Mouse (Mus musculus) embryonic facial prominence, embryonic 14.5 days (tissue): Measurements from ENCODE around the gene Prrg2. TPM values are rescaled to one million over a fixed set of nuclear protein-coding genes. Genes with fewer than 3 reads are reported as not detected.

Experiments
- ATAC-seq: fragments of 200-750 bp; cut with Nextera tagmentation; 2 replicates; pipeline ENCODE4 v1.8.0; 2017; ENCODE audit warnings: low read depth, moderate number of reproducible peaks, moderate TSS enrichment
- DNase-seq: peaks from one replicate; pipeline ENCODE4 v3.0.0-alpha.2; 2015; ENCODE audit warnings: low spot score
- H3K27ac ChIP-seq: fragments of 300-500 bp; sonication (generic); replicated peaks from 2 replicates; pipeline ENCODE4 v1.5.1; 2014; ENCODE audit warnings: low read depth, mild to moderate bottlenecking, low read length, moderate library complexity
- H3K27me3 ChIP-seq: fragments of 300-500 bp; sonication (generic); replicated peaks from 2 replicates; pipeline ENCODE4 v1.6.1; 2014; ENCODE audit warnings: low read length; ENCODE audit not compliant: control insufficient read depth, insufficient read depth
- H3K36me3 ChIP-seq: fragments of 300-500 bp; sonication (generic); 2 replicates; pipeline ENCODE4 v1.6.1; 2014; ENCODE audit warnings: low read length, mixed read lengths; ENCODE audit not compliant: control insufficient read depth, insufficient read depth
- H3K4me1 ChIP-seq: fragments of 300-500 bp; sonication (generic); 2 replicates; pipeline ENCODE4 v1.6.1; 2014; ENCODE audit warnings: antibody characterized with exemption, low read length; ENCODE audit not compliant: control insufficient read depth, insufficient read depth
- H3K4me2 ChIP-seq: fragments of 300-500 bp; sonication (generic); 2 replicates; pipeline ENCODE4 v1.6.1; 2014; ENCODE audit warnings: low read depth, mild to moderate bottlenecking, low read length, moderate library complexity, mixed read lengths
- H3K4me3 ChIP-seq: fragments of 300-500 bp; sonication (generic); 2 replicates; pipeline ENCODE4 v1.5.1; 2014; ENCODE audit warnings: low read depth, mild to moderate bottlenecking, low read length
- H3K9ac ChIP-seq: fragments of 300-500 bp; sonication (generic); 2 replicates; pipeline ENCODE4 v1.6.1; 2014; ENCODE audit warnings: low read depth, mild to moderate bottlenecking, low read length, moderate library complexity, mixed read lengths
- H3K9me3 ChIP-seq: fragments of 300-500 bp; sonication (generic); 2 replicates; pipeline ENCODE4 v1.6.1; 2016; ENCODE audit warnings: low read length; ENCODE audit not compliant: control insufficient read depth
- WGBS: fragments of 180-500 bp; shearing (Covaris S2); extraction: QIAGEN DNeasy Blood & Tissue Kit; methylation state at CpG from one replicate; pipeline ENCODE4 v1.1.7; 2014; 5-methylcytosine and 5-hydroxymethylcytosine counted together
- polyA plus RNA-seq: library from polyadenylated mRNA; unstranded; fragments of >200 nt; fragmentation: Nextera tagmentation; extraction: Ambion mirVana; gene quantifications from 2 replicates; pipeline ENCODE4 v1.2.1, GENCODE M21; 2014

The Prrg2 gene
- polyA plus RNA-seq, 1 experiment from 2014 or later, result 20.9 TPM

DNA sequence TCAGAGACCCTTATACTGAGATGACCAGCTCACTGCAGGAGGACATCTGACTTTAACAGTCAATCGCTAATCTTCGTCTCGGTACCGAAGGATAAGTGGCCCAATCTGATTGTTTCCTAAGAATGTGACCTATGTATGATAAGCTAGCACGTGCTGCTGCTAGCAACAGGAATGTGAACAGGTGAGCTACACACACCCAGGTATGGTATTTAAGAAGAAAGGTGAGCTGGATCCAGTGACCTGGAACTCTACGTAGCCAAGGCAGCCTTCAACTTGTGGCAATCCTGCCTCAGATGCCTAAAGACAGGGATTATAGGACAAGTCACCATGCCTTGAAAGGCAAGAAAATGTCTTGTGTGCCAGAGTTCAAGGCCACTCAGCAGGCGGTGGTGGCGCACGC is 24.1 kb downstream of the Prrg2 start:
- ATAC-seq (no peak), DNase-seq (no peak)
- no peaks in the 10 kb centered on the region for H3K4me1 ChIP-seq
- H3K27me3 ChIP-seq, result no peaks in the 10 kb centered on the region
- no peak overlapping the region for H3K27ac ChIP-seq
- H3K9ac ChIP-seq, result no peak overlapping the region
- peaks cover 100% of the 10 kb centered on the region for H3K36me3 ChIP-seq
- no peak overlapping the region for H3K4me3 ChIP-seq
- 94% methylated on average over 9 of the region's 9 CpGs for WGBS
- H3K4me2 ChIP-seq, result no peak overlapping the region
- H3K9me3 ChIP-seq, result no peaks in the 10 kb centered on the region

DNA sequence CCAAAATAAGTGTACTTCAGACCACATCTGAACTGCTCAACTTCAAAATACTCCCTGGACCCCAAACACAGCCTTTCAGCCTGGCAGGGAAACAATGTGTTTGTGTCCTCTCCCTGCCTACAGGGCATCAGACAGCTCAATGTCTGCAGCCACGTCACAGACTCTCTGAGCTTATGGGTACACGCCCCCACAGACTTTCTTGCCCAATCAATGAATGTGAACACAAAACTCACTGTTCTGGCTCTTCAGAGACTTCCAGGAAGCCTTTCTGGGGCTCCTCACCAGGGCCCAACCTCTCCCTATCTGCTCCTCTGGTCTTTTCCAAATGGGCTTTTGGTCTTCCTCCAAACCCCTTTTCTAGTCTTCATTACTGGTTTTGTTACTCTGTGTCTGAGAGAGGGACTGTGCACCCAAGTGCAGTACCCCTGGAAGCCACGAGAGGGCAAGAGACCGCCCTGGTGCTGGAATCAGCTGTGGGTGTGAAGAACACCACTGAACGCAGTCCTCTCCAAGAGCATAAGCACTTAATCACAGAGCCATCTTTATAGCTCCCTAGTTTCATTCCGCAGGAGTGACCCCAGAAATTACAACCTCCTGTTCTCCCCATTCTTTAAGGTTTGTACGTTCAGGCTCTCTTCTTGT is 24.6 kb downstream of the Prrg2 start:
- DNase-seq (no peak), ATAC-seq (no peak)
- 75% methylated on average over 7 of the region's 7 CpGs for WGBS

DNA sequence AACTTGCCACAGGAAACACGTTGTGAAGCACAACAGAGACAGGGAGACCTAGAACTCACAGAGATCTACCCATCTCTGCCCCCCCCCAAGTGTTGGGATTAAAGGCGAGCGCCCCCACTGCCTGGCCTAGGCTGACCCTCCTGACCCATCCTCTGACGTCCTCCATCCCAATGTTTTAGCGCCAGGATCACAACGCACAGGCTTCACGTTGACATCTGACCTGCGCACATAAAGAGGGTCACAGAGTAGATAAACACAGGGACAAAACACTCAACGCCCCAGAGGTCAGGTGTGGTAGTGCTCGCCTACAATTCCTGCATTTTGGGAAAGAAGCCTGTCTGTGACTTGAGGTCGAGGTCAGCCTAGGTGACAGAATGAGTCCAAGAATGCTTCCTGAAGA is 25.8 kb downstream of the Prrg2 start:
- H3K9ac ChIP-seq, result no peak overlapping the region
- H3K4me2 ChIP-seq, result no peak overlapping the region
- ATAC-seq, result no peak
- peaks cover 100% of the 10 kb centered on the region for H3K36me3 ChIP-seq
- H3K27me3 ChIP-seq, result no peaks in the 10 kb centered on the region
- no peak overlapping the region for H3K4me3 ChIP-seq
- no peak for DNase-seq
- WGBS, result 90% methylated on average over 11 of the region's 11 CpGs
- H3K4me1 ChIP-seq, result no peaks in the 10 kb centered on the region
- H3K9me3 ChIP-seq, result no peaks in the 10 kb centered on the region
- no peak overlapping the region for H3K27ac ChIP-seq

More for the DNA sequence above, 24.6 kb downstream of the Prrg2 start:
- Histone ChIP-seq H3K9ac (no peak overlapping the region), H3K27me3 (no peaks in the 10 kb centered on the region), H3K4me1 (no peaks in the 10 kb centered on the region), H3K4me3 (no peak overlapping the region), H3K27ac (no peak overlapping the region), H3K9me3 (no peaks in the 10 kb centered on the region), H3K4me2 (no peak overlapping the region), H3K36me3 (peaks cover 100% of the 10 kb centered on the region)

DNA sequence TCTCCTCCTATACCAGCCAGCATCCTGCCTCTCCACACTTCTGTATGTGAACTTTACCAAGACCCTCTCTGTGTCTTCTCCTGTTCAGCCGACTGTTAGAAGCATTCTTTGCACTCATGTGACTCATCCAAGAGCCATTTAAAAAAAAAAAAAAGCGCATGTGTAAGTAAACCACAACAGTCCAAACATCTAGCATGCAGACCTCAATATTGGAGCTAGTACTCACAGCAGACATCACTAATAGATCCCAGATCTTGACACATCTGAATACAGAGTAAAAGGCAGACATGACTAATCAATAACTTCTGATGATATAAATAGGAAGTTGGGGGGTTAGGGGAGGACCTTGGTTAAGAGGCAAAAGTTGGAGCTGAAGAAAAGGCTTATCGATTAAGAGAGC is 26.8 kb downstream of the Prrg2 start:
- Histone ChIP-seq H3K4me1 (no peaks in the 10 kb centered on the region), H3K27ac (no peak overlapping the region), H3K4me3 (no peak overlapping the region), H3K9ac (no peak overlapping the region), H3K9me3 (no peaks in the 10 kb centered on the region), H3K4me2 (no peak overlapping the region), H3K27me3 (no peaks in the 10 kb centered on the region), H3K36me3 (peaks cover 100% of the 10 kb centered on the region)
- DNase-seq, result no peak
- no peak for ATAC-seq
- 83% methylated on average over 3 of the region's 3 CpGs for WGBS

DNA sequence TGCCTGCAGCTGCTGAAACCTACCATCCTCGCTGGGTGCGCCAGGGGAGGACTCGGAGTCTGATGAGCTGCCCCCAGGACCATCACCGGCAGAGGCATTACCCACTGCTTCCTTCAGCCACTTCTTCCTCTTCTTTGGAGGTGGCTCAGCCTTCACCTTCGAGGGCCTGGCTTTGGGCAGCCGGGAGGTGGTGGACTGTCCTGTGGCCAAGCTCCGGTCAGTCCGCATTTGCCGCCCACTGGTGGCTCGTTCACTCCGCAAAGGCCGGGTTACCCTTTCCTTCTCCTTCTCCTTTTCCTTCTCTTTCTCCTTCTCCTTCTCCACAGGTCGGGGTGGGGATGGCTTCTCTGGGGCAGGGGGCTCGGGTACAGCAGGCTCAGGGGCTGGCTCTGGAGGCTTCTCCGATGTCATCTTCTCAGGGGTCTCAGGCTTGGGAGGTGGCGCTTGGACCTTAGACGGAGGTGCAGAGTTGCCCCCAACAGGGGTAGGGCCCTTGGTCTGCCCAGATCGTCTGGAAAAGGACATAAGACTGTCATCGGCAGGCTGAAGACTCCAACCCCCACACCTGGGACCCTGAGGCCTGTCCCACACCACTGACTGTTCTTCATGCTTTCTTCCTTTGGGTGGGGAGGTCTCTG is 28.6 kb downstream of the Prrg2 start:
- H3K27ac ChIP-seq, result no peak overlapping the region
- DNase-seq (no peak), ATAC-seq (no peak)
- H3K4me2 ChIP-seq, result no peak overlapping the region
- no peaks in the 10 kb centered on the region for H3K9me3 ChIP-seq
- peaks cover 99% of the 10 kb centered on the region for H3K36me3 ChIP-seq
- WGBS, result 95% methylated on average over 19 of the region's 19 CpGs
- H3K27me3 ChIP-seq, result no peaks in the 10 kb centered on the region
- H3K4me3 ChIP-seq, result no peak overlapping the region
- no peak overlapping the region for H3K9ac ChIP-seq
- H3K4me1 ChIP-seq, result no peaks in the 10 kb centered on the region

DNA sequence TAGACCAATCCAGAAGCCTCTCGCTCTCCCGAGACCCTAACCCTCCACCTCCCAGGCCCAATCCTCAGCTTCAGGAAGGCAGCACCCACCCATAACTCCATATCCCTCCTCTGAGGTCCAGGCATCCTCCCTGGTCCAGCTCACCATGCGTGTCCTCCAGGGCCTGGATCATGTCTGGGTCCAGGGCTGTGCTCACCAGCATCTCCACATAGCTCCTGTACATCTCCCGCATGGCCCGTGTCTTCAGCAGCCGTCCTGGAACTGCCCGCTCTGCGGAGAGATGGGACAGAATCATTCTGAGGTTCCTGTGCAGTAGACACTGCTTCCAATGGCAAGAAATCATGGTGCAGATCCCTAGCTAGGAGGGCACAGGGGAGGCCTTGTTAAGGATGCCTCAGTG is 31.6 kb downstream of the Prrg2 start:
- Histone ChIP-seq H3K27ac (no peak overlapping the region), H3K9me3 (no peaks in the 10 kb centered on the region), H3K4me3 (no peak overlapping the region), H3K27me3 (no peaks in the 10 kb centered on the region), H3K36me3 (peaks cover 91% of the 10 kb centered on the region), H3K4me2 (no peak overlapping the region), H3K4me1 (no peaks in the 10 kb centered on the region), H3K9ac (no peak overlapping the region)
- ATAC-seq (no peak), DNase-seq (no peak)
- 94% methylated on average over 8 of the region's 8 CpGs for WGBS

DNA sequence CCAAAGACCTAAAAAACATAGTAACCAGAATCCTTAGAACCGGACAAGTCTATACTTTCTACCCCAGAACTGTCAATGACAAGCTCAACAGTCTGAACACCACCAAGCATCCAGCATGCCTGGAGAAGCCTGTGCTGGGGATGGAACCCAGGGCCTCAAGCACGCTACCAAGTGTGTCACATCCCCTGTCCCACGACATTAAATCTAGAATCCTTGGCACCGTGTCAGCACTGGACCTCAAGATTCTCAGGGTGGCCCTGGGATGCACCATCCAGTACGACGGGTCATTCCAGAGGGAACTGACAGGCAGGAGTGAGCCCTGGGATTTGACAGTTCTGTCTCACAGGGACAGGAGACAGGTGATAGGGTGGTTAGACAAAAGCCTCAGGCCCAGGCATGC is 32.5 kb downstream of the Prrg2 start:
- no peaks in the 10 kb centered on the region for H3K27me3 ChIP-seq
- H3K4me1 ChIP-seq, result no peaks in the 10 kb centered on the region
- 92% methylated on average over 6 of the region's 6 CpGs for whole genome bisulfite sequencing
- H3K9ac ChIP-seq, result no peak overlapping the region
- H3K36me3 ChIP-seq, result peaks cover 82% of the 10 kb centered on the region
- H3K9me3 ChIP-seq, result no peaks in the 10 kb centered on the region
- DNase-seq (no peak), ATAC-seq (no peak)
- H3K4me2 ChIP-seq, result no peak overlapping the region
- H3K27ac ChIP-seq, result no peak overlapping the region
- H3K4me3 ChIP-seq, result no peak overlapping the region

DNA sequence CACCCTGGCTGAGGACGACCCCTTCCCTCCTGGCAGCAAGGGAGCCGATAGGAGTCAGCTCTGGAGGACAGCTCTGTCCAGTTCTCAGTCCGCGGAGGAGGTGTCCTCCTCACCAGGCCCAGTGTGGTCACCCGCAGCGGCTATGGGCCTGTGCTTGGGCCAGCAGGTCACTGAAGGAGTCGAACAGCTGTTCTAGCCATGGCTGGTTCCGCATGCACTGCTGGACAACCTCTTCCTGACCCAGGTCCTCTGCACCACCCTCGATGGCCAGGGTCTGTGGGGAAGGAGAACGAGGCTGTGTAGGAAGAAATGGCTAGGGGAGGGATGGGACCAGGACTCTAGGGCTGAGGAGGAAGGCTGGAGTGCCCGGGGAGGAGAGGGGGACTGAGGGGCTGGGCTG is 34.1 kb downstream of the Prrg2 start:
- H3K4me2 ChIP-seq, result no peak overlapping the region
- no peaks in the 10 kb centered on the region for H3K27me3 ChIP-seq
- no peak overlapping the region for H3K4me3 ChIP-seq
- ATAC-seq (no peak), DNase-seq (no peak)
- no peak overlapping the region for H3K27ac ChIP-seq
- no peaks in the 10 kb centered on the region for H3K9me3 ChIP-seq
- H3K4me1 ChIP-seq, result no peaks in the 10 kb centered on the region
- H3K9ac ChIP-seq, result no peak overlapping the region
- peaks cover 66% of the 10 kb centered on the region for H3K36me3 ChIP-seq
- 83% methylated on average over 9 of the region's 11 CpGs for WGBS

DNA sequence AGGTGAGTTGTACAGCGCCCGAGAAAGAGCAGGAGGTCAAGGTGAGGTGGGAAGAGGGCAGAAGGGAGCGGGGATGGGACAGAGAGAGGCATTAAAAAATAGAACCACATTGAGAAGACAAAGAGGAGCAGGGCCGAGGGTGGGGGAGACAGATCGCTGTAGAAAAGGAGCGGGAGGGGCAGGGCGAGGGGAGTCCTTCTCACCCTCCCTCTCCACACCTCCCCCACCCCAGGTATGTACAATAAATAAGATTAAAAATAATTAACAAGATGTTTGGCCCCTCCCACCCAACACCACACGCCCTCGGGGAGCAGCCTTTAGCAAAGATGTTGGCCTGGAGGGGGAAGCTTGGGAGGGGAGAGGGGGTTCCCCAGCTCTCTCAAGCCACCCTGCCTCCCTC is 34.7 kb downstream of the Prrg2 start:
- Histone ChIP-seq H3K4me2 (no peak overlapping the region), H3K4me3 (no peak overlapping the region), H3K9ac (no peak overlapping the region), H3K27me3 (no peaks in the 10 kb centered on the region), H3K36me3 (peaks cover 60% of the 10 kb centered on the region), H3K9me3 (no peaks in the 10 kb centered on the region), H3K27ac (no peak overlapping the region), H3K4me1 (no peaks in the 10 kb centered on the region)
- WGBS, result 91% methylated on average over 9 of the region's 9 CpGs
- no peak for DNase-seq
- ATAC-seq, result no peak
